Mouse (Mus musculus): ENCODE data around the gene Znrd1.

DNA sequence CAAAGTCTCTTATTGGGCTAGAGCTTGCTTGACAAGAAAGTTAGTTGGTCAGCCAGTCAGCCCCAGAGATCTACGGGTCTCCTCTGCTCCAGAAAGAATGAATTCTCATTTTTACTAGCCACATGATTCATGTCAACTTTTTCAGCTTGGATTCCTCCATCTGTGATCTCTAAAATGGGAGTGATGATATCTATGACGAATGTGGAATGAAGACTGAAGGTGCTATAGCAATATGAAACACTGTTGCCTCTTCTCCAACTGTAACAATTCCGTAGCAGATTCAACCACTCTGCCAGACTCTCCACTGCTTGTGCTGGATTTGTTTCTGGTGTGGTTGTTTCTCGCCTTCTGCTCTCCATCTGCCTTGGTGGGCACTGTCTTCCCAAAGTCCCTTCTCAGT lies 27.2 kb downstream of the Znrd1 start:
- TF ChIP-seq CTCF (conservative IDR thresholded peaks at IDR 0.05; ENCODE audit: insufficient read depth, insufficient read length, low read depth, low read length) (no peak), POLR2A (IDR thresholded peaks at IDR 0.05; ENCODE audit: low read depth, low read length) (no peak)
